ENCODE assay signal across 10 mouse cellular contexts in genomic region chr2:128240536-128241279, GRCm38 (mm10).
A peak's percentile ranks its signal among the peaks of the same experiment; 100 is the strongest.
DNase-seq lines count a peak whose midpoint lies in the region; ATAC-seq lines count a peak whose summit lies in the region.
"Had no signal": no experiment of that assay in that cellular context is flagged by ENCODE, and none has a peak within 500 bp of the region (broad histone marks: within the 10 kb centered on the region; RNA-seq: fewer than 3 reads in every experiment).

No protein-coding gene starts in this region.

- peak; percentile 48 for DNase-seq in hindbrain, embryonic 10.5 days (ENCODE audit: low spot score)
- DNase-seq in heart, adult 8-10 months (ENCODE audit: low spot score) = peak; percentile 41
- DNase-seq in limb, embryonic 10.5 days (ENCODE audit: low spot score) = peak; percentile 53
- DNase-seq in urinary bladder, postnatal 10 days (ENCODE audit: low spot score) = peak; percentile 28
- DNase-seq in left cerebral cortex, postnatal 4 days = no peak
- no peak for DNase-seq in right cerebral cortex, postnatal 4 days
- DNase-seq in liver, embryonic 11.5 days (ENCODE audit: low spot score) = no peak
- DNase-seq: liver, embryonic 13.5 days had no signal

- H3K4me2 ChIP-seq in hindbrain, embryonic 12.5 days (replicated peaks) = no peak overlapping the region
- H3K4me2 ChIP-seq in liver, embryonic 11.5 days = no peak overlapping the region
- H3K4me2 ChIP-seq: liver, embryonic 13.5 days had no signal

- H3K9me3 ChIP-seq in hindbrain, embryonic 10.5 days = no peaks in the 10 kb centered on the region
- no peaks in the 10 kb centered on the region for H3K9me3 ChIP-seq in hindbrain, embryonic 12.5 days (replicated peaks)
- H3K9me3 ChIP-seq in limb, embryonic 10.5 days (replicated peaks) = no peaks in the 10 kb centered on the region
- no peaks in the 10 kb centered on the region for H3K9me3 ChIP-seq in liver, embryonic 11.5 days (ENCODE audit: control insufficient read depth, low read length)
- H3K9me3 ChIP-seq: liver, embryonic 13.5 days had no signal

- 0 out of 2 replicates have a peak, but pooled peaks cover 2% of the 10 kb centered on the region for H3K27me3 ChIP-seq in hindbrain, embryonic 10.5 days (ENCODE audit: insufficient read depth, poor library complexity, severe bottlenecking)
- H3K27me3 ChIP-seq in hindbrain, embryonic 12.5 days = no peaks in the 10 kb centered on the region
- no peaks in the 10 kb centered on the region for H3K27me3 ChIP-seq in limb, embryonic 10.5 days (ENCODE audit: low read depth, poor library complexity, severe bottlenecking)
- no peaks in the 10 kb centered on the region for H3K27me3 ChIP-seq in liver, embryonic 11.5 days (replicated peaks; ENCODE audit: control insufficient read depth, insufficient read depth, low read length)
- H3K27me3 ChIP-seq: liver, embryonic 13.5 days had no signal

- intact Hi-C loops in left cerebral cortex, postnatal 4 days (cut with DNase I) = no loop called here

- peak overlapping the region; percentile 89 for H3K27ac ChIP-seq in hindbrain, embryonic 10.5 days
- H3K27ac ChIP-seq in hindbrain, embryonic 12.5 days = no peak overlapping the region
- H3K27ac ChIP-seq in limb, embryonic 10.5 days = peak overlapping the region; percentile 74
- no peak overlapping the region for H3K27ac ChIP-seq in liver, embryonic 11.5 days (ENCODE audit: low read depth, low read length)
- H3K27ac ChIP-seq: liver, embryonic 13.5 days had no signal

- WGBS in hindbrain, embryonic 10.5 days = 17% methylated on average over 9 of the region's 9 CpGs
- WGBS in hindbrain, embryonic 12.5 days = 25% methylated on average over 9 of the region's 9 CpGs
- WGBS in limb, embryonic 10.5 days = 39% methylated on average over 9 of the region's 9 CpGs
- WGBS in liver, embryonic 11.5 days = 37% methylated on average over 9 of the region's 9 CpGs

- no peak for ATAC-seq in hindbrain, embryonic 12.5 days (ENCODE audit: low FRiP score)
- no peak for ATAC-seq in liver, embryonic 11.5 days (replicated peaks; ENCODE audit: low FRiP score)

- no peak overlapping the region for H3K4me3 ChIP-seq in hindbrain, embryonic 10.5 days
- no peak overlapping the region for H3K4me3 ChIP-seq in hindbrain, embryonic 12.5 days
- no peak overlapping the region for H3K4me3 ChIP-seq in limb, embryonic 10.5 days
- no peak overlapping the region for H3K4me3 ChIP-seq in liver, embryonic 11.5 days (ENCODE audit: low read depth, low read length)
- H3K4me3 ChIP-seq: erythroblast, embryonic 14.5 days; liver, embryonic 13.5 days had no signal

- H3K9ac ChIP-seq in hindbrain, embryonic 12.5 days = no peak overlapping the region
- no peak overlapping the region for H3K9ac ChIP-seq in liver, embryonic 11.5 days (ENCODE audit: low read depth, low read length)
- H3K9ac ChIP-seq: liver, embryonic 13.5 days had no signal

- H3K4me1 ChIP-seq in hindbrain, embryonic 10.5 days (replicated peaks) = peaks cover 25% of the 10 kb centered on the region
- peaks cover 15% of the 10 kb centered on the region for H3K4me1 ChIP-seq in hindbrain, embryonic 12.5 days
- peaks cover 19% of the 10 kb centered on the region for H3K4me1 ChIP-seq in limb, embryonic 10.5 days
- no peaks in the 10 kb centered on the region for H3K4me1 ChIP-seq in liver, embryonic 11.5 days (replicated peaks; ENCODE audit: control insufficient read depth, insufficient read depth, low read length)
- H3K4me1 ChIP-seq: liver, embryonic 13.5 days had no signal

- H3K36me3 ChIP-seq in hindbrain, embryonic 10.5 days = no peaks in the 10 kb centered on the region
- H3K36me3 ChIP-seq in hindbrain, embryonic 12.5 days = no peaks in the 10 kb centered on the region
- H3K36me3 ChIP-seq in limb, embryonic 10.5 days = no peaks in the 10 kb centered on the region
- no peaks in the 10 kb centered on the region for H3K36me3 ChIP-seq in liver, embryonic 11.5 days (ENCODE audit: control insufficient read depth, insufficient read depth, low read length)
- H3K36me3 ChIP-seq: liver, embryonic 13.5 days had no signal

Comparison
In these comparisons a context has a peak if more than half of its experiments do, and no peak if none do; other contexts are left out.
1. H3K27ac ChIP-seq: peak in hindbrain, embryonic 10.5 days (single experiment) and limb, embryonic 10.5 days (single experiment); none in hindbrain, embryonic 12.5 days (single experiment) and liver, embryonic 11.5 days (single experiment).
2. DNase-seq: peak in hindbrain, embryonic 10.5 days (single experiment), heart, adult 8-10 months (single experiment), limb, embryonic 10.5 days (single experiment) and urinary bladder, postnatal 10 days (single experiment); none in left cerebral cortex, postnatal 4 days (single experiment), right cerebral cortex, postnatal 4 days (single experiment) and liver, embryonic 11.5 days (single experiment).